Mouse (Mus musculus): ENCODE data around the gene Tmem91.
"Not testable (repeated sequence)": the region's sequence is repeated elsewhere in the genome, so short reads cannot be mapped to it uniquely, and the experiment has no call there.

The Tmem91 gene

GRCm38 (mm10) chr7:25674719-25675300 is at the start of gene Tmem91:
Tmem91 (minus strand) TSS chr7:25675166.
- in situ Hi-C loops (cut with MboI; ENCODE audit: low sequenced_read_pairs): no loop called here

- in situ Hi-C loops (cut with MboI; ENCODE audit: low sequenced_read_pairs): not testable (repeated sequence)
Measured at GRCm38 (mm10) chr7:25721776-25722175, 46.8 kb upstream of the Tmem91 start.

GRCm38 (mm10) chr7:25720760-25721159 is 45.8 kb upstream of the Tmem91 start:
- in situ Hi-C loops (cut with MboI; ENCODE audit: low sequenced_read_pairs): no loop called here

- in situ Hi-C loops (cut with MboI; ENCODE audit: low sequenced_read_pairs): no loop called here
Measured at GRCm38 (mm10) chr7:25719761-25720610, 45.0 kb upstream of the Tmem91 start.

- in situ Hi-C loops (cut with MboI; ENCODE audit: low sequenced_read_pairs): no loop called here
Measured at GRCm38 (mm10) chr7:25718788-25719417, 43.9 kb upstream of the Tmem91 start, which contains the start of gene Ccdc97. Ccdc97 (minus strand) TSS chr7:25719088.

- in situ Hi-C loops (cut with MboI; ENCODE audit: low sequenced_read_pairs): no loop called here
Measured at GRCm38 (mm10) chr7:25717478-25717877, 42.5 kb upstream of the Tmem91 start.

GRCm38 (mm10) chr7:25715731-25716271 is 40.8 kb upstream of the Tmem91 start:
- in situ Hi-C loops (cut with MboI; ENCODE audit: low sequenced_read_pairs): no loop called here

- in situ Hi-C loops (cut with MboI; ENCODE audit: low sequenced_read_pairs): no loop called here
Measured at GRCm38 (mm10) chr7:25714581-25714980, 39.6 kb upstream of the Tmem91 start.

- in situ Hi-C loops (cut with MboI; ENCODE audit: low sequenced_read_pairs): no loop called here
Measured at GRCm38 (mm10) chr7:25712801-25713200, 37.8 kb upstream of the Tmem91 start.

GRCm38 (mm10) chr7:25711731-25712197 is 36.8 kb upstream of the Tmem91 start:
- in situ Hi-C loops (cut with MboI; ENCODE audit: low sequenced_read_pairs): no loop called here

GRCm38 (mm10) chr7:25711165-25711564 is 36.2 kb upstream of the Tmem91 start:
- in situ Hi-C loops (cut with MboI; ENCODE audit: low sequenced_read_pairs): no loop called here

- in situ Hi-C loops (cut with MboI; ENCODE audit: low sequenced_read_pairs): no loop called here
Measured at GRCm38 (mm10) chr7:25710519-25711130, 35.7 kb upstream of the Tmem91 start.

- in situ Hi-C loops (cut with MboI; ENCODE audit: low sequenced_read_pairs): no loop called here
Measured at GRCm38 (mm10) chr7:25709961-25710360, 35.0 kb upstream of the Tmem91 start.

GRCm38 (mm10) chr7:25707581-25708292 is 32.8 kb upstream of the Tmem91 start:
- in situ Hi-C loops (cut with MboI; ENCODE audit: low sequenced_read_pairs): no loop called here

- in situ Hi-C loops (cut with MboI; ENCODE audit: low sequenced_read_pairs): no loop called here
Measured at GRCm38 (mm10) chr7:25706578-25707170, 31.7 kb upstream of the Tmem91 start.

GRCm38 (mm10) chr7:25705801-25706251 is 30.9 kb upstream of the Tmem91 start:
- in situ Hi-C loops (cut with MboI; ENCODE audit: low sequenced_read_pairs): no loop called here

- in situ Hi-C loops (cut with MboI; ENCODE audit: low sequenced_read_pairs): no loop called here
Measured at GRCm38 (mm10) chr7:25704716-25705364, 29.9 kb upstream of the Tmem91 start.

GRCm38 (mm10) chr7:25703793-25704494 is 29.0 kb upstream of the Tmem91 start:
- in situ Hi-C loops (cut with MboI; ENCODE audit: low sequenced_read_pairs): no loop called here

- in situ Hi-C loops (cut with MboI; ENCODE audit: low sequenced_read_pairs): no loop called here
Measured at GRCm38 (mm10) chr7:25702350-25702749, 27.4 kb upstream of the Tmem91 start.

All from CH12F3 (cell line).